Mouse (Mus musculus) MEL (cell line): ENCODE data around the gene Spata3.

Source experiments
- POLR2A ChIP-seq, 2 experiments: IDR thresholded peaks; 2 replicates each; pipeline ENCODE4 v1.6.1; 2011 to 2012; ENCODE audit warnings: low read length in 2 of 2, mild to moderate bottlenecking in 2 of 2, control low read depth in 1 of 2, improper control_type of control experiment in 1 of 2, low read depth in 1 of 2, moderate library complexity in 1 of 2; ENCODE audit not compliant: control insufficient read depth in 1 of 2, insufficient read depth in 1 of 2, poor library complexity in 1 of 2
- ZC3H11A ChIP-seq: IDR thresholded peaks from 2 replicates; pipeline ENCODE4 v1.6.1; 2012; ENCODE audit warnings: low read depth, mild to moderate bottlenecking, inconsistent platforms, low read length, improper control_type of control experiment

GRCm38 (mm10) chr1:86054943-86055342 is 38.3 kb downstream of the Spata3 start:
- TF ChIP-seq POLR2A (IDR thresholded peaks at IDR 0.05; ENCODE audit: control insufficient read depth in 1 of 2, insufficient read depth in 1 of 2, low read depth in 1 of 2, low read length in 2 of 2, poor library complexity in 1 of 2) (no peak), ZC3H11A (no peak)
